Mouse (Mus musculus): Measurements from ENCODE around the gene Tcap.

GRCm38 (mm10) chr11:98417074-98417473, 33.5 kb downstream of the Tcap start:
- TF ChIP-seq CTCF (conservative IDR thresholded peaks at IDR 0.05 in 1 of 2, IDR thresholded peaks at IDR 0.05 in 1 of 2; ENCODE audit: low read depth in 2 of 2, low read length in 2 of 2): no peak
- TF ChIP-seq ZMIZ1 (IDR thresholded peaks at IDR 0.05; ENCODE audit: low read depth, low read length): no peak
- TF ChIP-seq MAX (IDR thresholded peaks at IDR 0.05; ENCODE audit: low read length): no peak
- no peak for TF ChIP-seq BHLHE40 (IDR thresholded peaks at IDR 0.05; ENCODE audit: low read depth, low read length)
